Mouse (Mus musculus): Measurements from ENCODE around the gene Cd2bp2.

The Cd2bp2 gene

DNA sequence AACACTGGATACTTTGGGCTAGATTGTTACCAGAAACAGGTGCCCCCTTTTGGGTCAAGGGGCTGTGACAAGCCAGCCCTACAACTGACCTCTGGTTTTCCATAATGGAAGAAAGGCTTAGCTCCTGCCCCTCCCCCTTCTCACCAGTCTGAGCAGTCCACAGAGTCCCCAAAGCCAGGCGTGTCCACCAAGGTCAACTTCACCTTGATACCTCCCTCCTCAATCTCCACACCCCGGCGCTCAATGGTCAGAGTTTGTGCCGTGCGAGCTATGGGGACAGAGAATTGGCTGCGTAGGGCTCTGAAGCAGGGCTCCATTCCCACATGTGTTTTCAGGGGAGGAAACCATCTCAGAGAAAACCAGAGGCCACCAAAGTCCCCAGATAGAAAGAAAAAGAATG lies 21.6 kb upstream of the Cd2bp2 start:
- no peak for DNase-seq

DNA sequence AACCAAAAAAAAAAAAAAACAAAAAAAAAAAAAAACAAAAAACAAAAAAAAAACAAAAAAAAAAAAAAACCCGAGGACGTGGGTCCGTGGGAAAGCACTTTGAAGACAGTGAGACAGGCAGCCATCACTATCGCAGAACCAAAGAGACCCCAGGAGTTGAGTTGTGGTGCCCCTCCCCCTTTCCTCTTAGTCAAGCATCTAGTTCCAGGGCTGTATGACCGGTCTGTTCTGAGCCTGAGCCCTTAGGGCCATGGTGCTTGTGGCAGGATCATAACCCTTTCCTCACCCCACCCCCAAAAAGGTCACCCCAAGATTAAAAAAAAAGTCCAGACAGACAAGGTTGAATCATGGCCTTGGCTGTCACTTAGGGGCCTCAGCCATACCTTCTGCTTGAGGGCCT lies 20.5 kb upstream of the Cd2bp2 start:
- no peak for DNase-seq

DNA sequence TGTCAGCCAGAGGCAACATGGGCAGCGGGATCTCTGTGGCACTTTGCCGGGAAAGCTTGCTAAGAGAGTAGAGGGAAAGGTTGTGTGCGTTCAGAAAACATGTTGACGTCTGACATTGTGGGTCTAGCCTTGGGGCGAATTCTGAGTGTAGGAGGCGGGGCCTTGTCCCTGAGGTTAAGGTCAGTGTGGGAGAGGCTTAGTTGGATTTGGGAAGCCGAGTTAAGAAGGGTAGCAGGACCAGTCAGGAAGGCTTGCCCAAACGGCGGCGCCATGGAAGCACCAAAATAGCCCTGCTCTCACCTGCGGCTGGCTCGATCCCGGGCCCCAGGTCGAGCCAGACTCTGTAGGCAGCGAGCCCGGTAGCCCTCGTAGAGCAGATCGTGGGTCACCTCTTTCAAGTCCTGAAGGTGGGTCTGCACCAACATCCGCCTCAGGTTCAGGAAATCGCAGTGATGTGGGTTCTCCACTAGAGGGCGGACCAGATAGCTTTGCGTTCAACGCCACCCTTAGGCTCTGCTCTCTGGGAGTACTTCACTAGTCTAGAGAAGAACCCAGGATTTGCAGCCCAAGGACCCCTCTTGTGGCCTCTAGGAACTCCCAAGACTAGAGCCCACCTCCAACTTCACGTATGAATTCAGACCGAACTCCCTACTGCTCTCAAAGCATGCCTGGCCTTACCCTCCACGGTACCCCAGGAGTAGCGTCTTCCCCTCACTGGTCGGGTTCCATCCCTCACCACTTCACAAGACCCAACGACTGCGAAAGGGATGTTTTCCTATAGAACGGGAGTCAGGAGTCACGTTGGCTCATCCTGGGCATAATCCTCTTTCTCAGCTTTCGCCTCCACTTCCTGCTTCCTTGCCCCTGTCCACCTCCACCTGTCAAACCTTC lies 19.4 kb upstream of the Cd2bp2 start:
- peak; percentile 83 for DNase-seq

DNA sequence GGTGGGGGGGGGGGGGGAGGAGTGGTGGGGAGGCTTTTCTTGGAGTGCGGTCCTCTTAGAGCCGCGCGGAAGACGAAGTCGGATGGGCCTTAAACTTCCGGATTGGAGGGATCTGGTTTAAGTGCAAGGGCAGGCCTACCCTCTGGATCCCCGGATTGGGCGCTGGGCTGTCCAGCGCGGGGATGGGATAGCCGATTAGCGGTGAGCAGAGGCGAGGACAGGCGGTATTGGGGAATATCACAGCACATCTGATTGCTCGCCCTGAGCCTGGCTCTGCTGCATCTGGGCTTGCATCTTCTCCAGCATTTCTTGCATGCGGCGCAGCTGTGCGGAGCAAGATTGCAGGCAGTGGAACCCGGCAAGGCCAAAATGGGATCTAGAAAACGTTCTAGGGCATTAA lies 18.7 kb upstream of the Cd2bp2 start:
- no peak for DNase-seq

DNA sequence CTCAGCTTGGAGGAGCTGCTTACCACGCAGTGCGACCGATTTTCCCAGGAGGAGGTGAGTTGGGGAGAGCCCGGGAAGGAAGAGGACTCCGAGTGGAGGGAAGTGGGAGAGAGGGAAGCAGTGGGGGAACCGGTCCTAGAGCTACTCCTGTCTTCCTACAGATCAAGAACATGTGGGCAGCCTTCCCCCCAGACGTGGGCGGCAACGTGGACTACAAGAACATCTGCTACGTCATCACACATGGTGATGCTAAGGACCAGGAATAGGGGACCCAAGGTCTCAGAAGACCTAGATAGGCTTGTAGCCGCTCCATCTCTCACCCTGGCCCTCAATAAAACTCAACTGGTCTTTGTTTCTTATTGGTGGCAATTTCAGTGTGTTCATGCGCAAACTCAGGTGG lies 18.1 kb upstream of the Cd2bp2 start:
- DNase-seq: no peak

DNA sequence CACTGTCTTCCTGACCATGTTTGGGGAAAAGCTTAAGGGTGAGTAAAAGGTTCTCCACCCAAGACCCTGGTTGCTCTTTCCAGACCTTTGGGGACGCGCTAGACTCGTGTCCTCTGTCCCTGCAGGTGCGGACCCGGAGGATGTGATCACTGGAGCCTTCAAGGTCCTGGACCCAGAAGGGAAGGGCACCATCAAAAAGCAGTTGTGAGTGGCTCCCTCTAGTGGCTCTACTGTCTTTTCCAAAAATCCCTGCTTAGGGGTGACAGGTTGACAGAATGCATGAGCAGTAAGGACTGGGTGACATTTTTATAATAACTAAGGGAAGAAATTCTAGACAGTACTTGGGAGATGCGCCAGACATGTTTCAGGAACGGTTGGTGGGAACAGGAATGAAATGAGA lies 17.6 kb upstream of the Cd2bp2 start:
- DNase-seq: peak; percentile 57

DNA sequence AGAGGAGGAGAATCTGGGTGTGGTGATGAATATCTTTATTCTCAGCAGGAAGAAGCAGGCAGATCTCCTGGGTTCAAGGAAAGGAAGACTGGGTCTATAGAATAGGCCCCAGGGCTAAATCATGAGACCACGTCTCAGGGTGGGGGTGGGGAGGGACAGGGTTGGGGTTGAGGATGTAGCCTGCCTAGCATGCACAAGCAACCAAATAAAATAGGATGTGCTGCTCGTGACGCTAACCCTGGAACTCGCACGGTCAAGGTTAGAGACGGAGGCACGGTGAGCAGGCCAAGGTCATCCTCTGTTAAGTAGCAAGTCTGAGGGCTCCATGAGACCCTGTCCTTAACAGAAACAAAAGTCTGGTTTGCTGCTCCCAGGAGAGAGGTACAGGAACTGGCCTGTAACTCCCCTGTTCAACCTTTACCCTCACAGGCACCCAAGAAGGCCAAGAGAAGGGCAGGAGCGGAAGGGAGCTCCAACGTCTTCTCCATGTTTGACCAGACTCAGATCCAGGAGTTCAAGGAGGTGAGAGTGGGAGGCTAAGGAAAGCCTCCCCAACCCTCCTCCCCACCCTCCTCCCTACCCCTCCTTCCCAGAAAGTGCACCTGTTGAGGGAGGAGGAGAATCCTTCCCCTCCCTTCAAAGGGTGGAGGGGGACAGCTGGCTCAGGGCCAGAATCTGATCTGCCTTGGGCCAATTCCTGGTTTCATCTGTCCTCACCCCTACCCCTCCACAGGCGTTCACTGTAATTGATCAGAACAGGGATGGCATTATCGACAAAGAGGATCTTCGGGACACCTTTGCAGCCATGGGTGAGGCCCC lies 16.8 kb upstream of the Cd2bp2 start:
- DNase-seq: no peak

DNA sequence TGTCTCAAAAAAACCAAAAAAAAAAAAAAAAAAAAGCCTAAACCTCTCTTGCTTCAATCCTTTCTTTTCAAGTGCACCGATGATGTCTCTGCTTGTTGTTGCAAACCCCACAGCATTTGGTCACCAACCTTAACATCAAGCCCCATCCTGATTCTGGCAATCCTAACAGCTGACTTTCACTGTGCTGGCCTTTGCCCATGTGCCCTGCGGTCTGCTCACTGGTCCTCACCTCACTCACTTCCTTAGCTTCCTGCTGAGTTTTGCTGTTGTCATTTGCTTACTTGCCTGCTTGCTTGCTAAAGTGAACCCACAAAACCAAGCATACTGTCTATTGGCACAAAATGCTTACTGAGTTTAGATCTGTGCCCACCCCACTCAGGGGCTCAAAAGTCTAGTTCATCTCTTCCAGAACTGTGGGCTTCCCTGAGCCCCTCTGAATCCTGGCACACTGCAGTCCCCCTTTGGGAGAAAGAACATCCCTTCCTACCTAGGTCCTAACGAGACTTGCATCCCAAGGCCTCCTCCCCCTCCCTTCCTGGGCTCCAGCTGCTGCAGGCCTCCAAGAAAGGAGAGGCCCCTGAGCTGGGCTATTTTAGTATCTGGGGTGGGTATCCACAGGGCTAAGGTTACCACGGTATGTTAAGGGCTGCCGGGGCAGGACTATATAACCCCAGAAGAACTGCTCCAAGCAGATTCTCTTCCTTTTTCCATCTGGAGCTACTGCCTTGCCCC lies 15.3 kb upstream of the Cd2bp2 start:
- peak; percentile 34 for DNase-seq

DNA sequence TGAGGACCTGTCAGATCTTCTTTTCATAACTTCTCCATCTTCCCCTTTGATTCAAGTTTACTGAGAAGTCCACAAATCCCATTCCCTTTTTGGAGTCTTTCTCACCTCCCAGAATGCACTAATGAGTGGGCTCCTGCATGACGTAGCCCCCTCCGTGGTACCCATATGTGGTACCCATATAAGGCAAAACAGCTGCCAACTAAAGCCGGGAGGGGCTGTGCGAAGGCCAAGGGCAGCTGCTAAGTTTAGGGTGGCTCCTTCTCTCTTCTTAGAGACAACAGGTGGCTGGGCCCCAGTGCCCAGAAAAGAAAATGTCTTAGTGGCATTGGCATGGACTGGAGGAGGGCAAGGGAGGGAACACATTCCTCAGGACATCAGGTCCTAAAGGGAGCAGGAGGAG lies 14.4 kb upstream of the Cd2bp2 start:
- DNase-seq: peak; percentile 54

DNA sequence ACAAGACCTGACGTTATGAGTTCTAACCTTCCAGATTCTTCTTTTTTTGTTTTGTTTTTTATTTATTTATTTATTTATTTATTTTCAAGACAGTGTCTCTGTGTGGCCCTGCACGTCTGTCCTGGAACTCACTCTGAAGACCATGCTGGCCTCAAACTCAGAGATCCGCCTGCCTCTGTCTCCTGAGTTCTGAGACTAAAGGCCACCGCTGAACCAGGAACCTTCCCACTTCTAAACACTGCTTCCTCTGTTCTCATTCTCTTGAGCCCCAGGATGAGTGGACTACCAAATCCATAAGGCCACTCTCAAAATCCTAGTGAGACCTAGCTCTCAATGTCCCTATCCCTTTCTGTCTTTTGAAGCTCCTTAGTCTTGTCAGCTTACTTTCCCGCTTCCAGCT lies 14.0 kb upstream of the Cd2bp2 start:
- no peak for DNase-seq

DNA sequence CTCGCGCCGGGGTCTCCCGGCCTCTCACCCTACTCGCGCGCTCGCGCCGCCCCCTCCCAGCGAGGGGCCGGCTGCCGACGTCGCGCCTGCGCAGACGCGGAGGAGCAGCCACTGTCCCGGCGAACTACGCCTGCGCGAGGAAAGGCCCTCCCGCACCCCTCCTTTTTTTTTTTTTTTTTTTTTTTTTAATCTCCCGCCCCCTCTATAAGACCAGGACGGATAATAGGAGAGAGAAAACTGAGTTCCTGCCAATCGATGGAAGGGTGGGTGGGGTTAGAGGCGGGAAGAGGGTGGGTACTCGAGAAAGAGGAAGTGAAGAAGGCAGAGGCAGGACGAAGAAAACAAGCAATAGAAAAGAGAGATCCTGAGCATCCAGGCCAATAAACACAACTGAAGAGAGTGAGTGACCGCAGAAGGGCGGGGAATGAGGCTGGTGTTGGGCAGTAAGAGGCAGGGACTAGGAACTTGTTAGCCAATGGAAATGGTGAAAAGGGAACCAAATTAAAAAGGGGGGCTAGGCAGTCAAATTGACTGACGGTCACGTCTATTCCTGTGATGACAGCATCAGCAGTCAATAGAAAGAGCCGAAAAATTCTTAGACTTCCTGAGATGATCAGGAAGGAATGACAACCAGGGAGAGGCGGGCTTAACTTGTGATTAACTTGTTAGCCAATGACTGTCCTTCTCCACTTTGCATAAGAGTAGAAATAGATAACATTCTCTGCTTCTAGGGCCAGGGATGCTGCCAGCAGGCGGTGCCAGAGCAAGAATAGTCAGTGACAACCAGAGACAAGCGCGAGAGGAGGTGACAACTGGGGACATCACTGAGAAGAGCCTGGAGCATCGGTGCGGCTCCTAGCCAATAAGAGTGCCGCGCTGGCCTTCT lies 12.9 kb upstream of the Cd2bp2 start, which contains the start of gene Mylpf:
Gene Mylpf, plus strand, starts transcription at position 338 of the 886 bp plus-strand sequence.
- peak; percentile 95 for DNase-seq

DNA sequence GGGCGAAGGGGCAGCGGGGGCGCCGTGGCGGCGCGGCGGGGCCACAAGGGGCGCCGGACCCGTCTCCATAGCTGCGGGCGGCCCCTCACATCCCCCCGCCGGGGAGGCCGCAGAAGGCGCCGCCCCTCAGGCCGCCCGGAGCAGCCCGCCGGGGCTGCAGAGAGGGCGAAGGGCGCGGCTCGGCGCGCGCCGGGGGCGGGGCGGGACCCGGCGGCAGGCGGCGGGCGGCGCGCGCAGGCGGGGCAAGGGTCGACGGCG lies 12.4 kb upstream of the Cd2bp2 start, which contains the start of gene Tbc1d10b:
Gene Tbc1d10b, minus strand, starts transcription at position 174 of the 258 bp plus-strand sequence.
- DNase-seq: no peak

DNA sequence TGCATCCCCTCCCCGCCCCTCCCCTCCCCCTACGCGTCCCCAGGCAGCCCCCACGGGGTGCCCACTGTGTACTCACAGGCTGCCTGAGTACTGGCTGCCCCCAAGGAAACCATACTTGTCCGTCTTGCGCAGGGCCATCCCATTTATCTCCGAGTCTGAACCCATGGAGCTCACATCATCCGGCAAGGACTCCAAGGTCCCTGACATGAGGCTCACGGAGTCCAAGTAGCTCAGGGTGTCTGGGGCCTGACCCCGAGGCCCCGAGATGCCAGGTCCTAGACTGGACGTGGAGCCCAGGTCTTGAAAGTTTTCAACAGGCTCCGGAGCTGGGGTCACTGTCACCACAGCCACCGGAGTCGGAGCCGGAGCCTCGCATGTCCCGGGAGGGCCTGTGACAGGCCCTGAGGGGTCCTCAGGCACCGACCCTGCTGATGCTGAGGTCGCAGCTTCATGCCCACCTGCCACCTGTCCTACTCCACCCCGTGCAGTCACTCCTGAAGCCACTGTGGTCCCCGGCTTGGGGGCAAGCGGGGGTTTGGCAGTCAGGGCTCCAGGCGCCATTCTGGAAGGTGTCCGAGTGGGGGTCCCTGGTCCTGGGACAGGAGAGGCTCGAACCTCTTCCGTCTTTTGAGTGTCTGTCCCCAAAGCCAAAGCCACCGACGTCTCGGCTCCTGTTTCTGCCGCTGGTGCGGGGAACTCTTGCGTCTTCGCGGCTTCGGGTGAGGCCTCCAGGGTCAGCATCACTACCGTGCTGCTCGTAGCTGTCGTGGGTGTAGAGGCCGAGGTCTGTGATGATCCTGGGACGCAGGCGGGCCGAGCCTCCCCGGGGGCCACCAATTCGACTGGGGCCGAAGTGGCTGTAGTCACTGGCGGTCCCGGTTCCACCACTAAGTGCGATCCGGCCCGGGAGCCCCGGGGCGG lies 11.8 kb upstream of the Cd2bp2 start:
- DNase-seq: no peak

DNA sequence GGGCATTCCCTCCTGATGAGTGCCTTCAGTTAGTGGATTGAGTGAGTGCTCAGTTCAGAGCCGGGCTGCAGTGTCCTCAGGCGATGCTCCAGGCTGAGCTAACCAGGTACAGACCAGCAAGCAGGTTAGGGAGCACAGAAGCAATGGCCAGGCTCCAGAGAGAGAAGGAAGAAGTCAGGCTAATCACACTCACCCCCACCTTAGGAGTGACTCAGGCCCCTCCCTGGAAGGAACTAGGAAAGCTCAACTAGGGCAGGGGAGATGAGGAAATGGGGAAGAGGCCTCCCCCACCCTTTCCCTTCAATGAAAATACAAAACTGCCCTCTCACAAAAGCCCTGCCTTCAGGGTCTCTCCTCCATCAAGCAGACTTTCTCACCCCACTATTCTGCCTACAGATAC lies 10.8 kb upstream of the Cd2bp2 start:
- no peak for DNase-seq

DNA sequence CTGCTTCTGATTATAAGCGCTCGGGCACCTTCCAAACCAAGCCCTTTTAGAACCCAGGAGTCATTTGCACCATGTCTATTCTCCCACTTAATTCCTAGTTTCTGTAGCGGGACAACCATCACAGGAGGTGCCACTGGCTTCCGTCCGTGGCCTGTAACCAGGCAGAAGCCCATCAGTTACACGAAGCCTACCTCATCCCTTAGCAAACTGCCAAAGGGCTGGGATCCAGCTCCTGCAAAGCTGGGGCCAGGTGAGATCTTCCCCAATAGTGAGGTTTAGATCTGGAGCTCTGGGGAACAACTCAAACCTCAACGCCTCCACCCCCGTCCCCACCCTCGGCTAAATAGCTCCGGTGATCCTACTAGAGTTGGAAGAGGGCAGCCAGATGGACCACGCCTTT lies 634 bp upstream of the Cd2bp2 start:
- no peak for DNase-seq

DNA sequence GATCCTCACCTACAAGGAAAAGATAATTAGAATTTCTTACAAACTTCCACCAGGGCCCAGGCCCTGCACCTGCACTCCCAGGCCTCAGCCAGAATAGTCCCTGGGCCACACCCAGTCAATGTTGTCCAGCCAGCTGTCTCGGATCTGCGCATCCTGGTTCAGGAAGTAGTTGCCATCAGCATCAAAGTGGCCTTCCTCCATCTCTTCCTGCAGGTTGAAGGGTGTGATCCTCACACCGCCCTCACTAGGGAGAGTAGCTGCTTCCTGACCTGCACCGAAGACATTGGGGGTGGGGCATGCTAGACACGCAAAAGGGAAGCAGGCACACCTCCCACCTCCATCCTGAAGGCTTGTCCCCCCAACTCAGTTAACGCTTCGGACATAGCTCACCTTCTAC lies 1.2 kb downstream of the Cd2bp2 start:
- no peak for DNase-seq

DNA sequence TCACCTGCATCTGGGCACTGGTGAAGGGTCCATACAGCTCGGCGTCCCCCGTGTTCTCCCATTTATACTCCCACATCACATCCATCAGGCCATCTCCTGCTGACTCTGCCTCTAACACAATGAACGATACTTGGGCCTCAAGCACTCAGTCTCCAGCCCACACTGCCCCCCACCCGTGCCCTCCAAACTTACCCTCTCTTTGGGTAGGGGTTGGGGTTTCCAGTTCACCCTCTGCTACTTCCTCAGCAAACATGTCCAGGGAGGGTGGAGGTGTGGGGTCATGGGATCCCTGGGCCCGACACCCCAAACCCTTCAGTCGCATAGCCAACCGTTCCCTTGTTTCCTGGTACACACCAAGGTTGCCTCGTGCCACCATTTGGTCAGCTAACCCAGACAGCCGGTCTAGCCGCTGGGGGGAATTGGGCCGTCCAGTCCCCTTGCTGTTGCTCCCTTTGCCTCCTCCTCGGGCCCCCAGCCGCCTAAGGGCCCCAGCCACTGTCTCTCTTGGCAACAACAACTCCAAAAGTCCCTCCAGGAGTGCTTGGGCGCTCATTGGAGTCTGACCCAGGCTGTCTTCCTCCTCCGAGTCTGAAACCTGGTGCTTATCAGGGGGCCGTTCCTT lies 1.7 kb downstream of the Cd2bp2 start:
- no peak for DNase-seq

DNA sequence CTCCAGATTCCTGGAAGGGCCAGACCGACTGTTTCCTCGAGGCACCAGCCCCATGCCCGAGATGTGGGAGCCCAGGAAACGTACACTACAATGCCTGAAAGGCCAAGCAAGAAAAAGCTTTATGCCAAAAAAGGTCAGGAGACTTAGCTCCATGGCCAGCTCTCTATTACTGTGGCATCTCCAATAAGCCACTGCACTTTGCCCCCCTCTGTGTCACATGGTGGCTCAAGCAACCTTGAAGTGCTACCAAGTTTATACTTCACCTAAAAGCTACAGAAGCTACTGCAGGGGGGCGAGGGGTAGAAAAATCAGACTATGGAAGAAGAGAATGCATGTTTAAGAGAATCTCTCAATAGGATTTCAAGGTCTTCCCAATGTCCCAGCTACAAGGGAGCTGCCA lies 2.9 kb downstream of the Cd2bp2 start:
- DNase-seq: no peak

DNA sequence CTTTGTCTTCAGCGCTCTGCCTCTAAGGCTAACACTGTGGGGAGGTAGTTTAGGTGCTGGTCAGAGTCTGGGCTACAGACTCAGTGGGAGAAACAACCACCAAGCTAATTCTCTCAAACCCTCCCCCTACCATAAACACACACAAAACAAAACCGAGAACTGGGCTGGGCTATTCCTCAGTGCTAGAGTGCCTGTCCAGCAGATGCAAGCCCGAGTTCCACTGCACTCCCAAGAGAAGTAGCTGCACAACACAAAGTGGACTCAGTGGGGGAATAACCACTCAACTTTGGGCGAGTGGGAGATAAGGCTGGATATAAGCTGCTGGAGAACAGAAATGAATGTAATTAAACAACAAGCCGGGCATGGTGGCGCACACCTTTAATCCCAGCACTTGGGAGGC lies 5.2 kb downstream of the Cd2bp2 start:
- DNase-seq: no peak

DNA sequence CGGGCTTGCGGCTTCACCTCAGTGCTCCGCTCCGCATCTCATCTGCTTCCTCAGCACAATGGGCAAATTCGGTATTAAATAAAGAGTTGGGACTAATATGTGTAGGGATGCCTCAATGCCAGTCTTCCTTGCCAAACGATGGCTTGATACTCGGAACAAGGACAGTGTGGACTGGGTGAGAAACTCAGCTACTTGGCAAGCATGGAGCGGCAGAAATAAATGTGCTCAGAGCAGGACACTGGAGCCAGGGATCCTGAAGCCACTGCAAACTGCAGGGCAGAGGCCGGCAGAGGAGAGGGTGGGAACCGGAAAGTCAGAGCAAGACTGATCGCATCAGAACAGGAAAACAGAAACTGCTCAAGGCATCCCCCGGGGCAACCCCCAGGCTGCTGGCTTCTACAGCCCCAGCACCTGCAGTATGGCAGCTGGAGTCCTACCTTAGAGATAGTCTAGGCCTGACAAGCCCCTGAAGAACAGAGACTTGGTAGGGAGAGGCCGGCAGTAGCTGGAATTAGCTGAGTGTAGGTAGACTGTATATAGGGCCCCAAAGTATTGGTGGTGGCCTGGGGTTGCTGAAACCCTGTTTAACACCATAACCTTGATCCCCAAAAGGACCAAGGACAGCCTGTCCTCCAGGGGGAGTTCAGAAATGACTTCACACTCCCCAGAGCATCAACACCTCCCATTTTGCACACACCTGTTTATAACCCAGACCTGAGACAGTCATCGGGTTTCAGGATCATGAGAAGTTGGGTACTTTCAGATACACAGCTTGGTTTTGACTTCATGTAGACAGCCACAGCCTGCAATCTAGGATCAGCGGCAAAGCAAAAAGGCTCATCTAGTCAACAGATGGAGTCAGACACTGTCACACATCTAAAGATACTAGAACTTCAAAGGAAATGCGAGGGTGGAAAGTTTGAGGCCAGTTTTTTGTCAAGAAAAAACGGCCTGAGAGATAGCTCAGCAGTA lies 7.3 kb downstream of the Cd2bp2 start:
- DNase-seq: peak; percentile 66

All from thymus, postnatal 25 days (tissue).